Mouse (Mus musculus) cerebellum, adult 2 months (tissue): ENCODE data around the gene Lnpep.

ENCODE experiments used
- CTCF ChIP-seq: fragments of 200-500 bp; IDR thresholded peaks from 2 replicates; pipeline ENCODE4 v1.5.1; 2011; ENCODE audit warnings: low read depth, mild to moderate bottlenecking, control low read depth, low read length, moderate library complexity, borderline replicate concordance; ENCODE audit not compliant: insufficient read depth
- POLR2A ChIP-seq: fragments of 200-500 bp; IDR thresholded peaks from 2 replicates; pipeline ENCODE4 v1.6.1; 2011; ENCODE audit warnings: low read length, control low read depth, borderline replicate concordance; ENCODE audit not compliant: insufficient read depth

DNA sequence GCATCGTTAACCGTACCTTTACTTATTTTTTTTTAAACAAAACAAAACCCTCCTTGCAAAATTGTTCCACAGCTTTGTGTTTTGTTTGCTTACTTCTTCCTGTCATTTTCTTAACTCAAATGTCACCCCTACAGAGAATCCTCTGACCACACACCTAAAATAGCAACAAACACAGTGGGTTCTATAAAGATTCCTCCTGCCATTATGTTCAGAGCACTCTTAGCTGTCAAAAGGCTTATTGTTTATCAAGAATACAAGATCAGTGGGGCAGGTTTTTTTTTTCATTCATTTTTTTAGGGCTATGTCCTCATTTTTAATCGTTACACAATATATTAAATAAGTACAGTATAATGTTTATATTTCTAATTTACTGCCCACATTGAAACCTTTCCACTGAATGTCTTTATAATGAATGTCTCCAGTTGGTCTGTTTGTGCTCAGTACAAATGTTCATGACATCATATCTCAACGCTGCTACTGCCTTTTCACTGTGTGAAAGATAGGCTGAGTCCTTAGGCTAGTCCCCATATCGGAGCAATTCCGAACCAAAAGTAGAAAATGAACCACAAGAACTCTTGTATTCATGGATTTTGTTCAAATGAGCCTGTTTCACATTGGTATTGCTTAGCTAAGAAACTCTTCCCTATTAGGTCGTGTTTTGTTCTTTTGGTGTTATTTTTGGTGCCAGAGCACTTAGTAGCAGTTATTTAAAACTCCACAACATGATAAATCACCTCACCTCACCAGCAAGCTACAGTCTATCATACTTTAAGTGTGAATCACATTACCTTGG is 1.2 kb upstream of the Lnpep start:
- TF ChIP-seq CTCF (no peak), POLR2A (no peak)
